16 mouse cellular contexts compared by ENCODE assay signal in the genomic region with DNA sequence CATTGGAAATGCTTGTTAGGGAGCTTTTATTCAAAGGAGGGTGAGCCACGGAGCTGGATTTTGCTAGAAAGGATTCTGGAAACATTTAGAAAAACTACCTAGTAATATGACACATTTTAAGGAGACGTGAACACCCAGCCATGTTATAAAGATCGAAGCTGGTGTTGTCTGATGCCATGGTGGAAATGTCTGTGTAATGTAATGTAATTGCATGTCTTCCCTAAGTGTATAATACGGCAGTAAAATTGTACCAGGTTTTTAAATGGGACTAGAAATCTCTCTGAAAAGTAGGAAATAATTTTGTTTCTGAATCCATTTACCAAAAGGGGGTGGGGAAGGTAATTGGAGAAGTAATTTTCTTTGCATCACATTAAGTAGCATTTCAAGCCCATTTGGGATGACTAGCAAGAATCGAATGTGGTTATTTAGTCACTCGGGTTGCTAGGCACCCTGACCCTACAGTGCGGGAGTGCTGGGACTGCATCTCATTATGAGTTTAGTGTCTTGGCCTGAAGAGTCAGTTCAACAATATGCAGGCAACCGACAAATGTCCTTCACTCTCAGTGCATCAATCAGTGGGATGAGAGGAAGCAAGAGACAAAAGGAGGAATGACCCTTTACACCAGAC. TPM values are rescaled to one million over a fixed set of nuclear protein-coding genes. Genes with fewer than 3 reads are reported as not detected.
DNase-seq lines count a peak whose midpoint lies in the region; ATAC-seq and TF ChIP-seq lines count a peak whose summit lies in the region.
"Had no signal": no experiment of that assay in that cellular context is flagged by ENCODE, and none has a peak within 500 bp of the region (broad histone marks: within the 10 kb centered on the region; RNA-seq: fewer than 3 reads in every experiment).

No protein-coding gene starts in this region.

- H3K36me3 ChIP-seq in midbrain, embryonic 10.5 days: peaks cover 10% of the 10 kb centered on the region; the same call in 1 of the 2 replicates
- peaks cover 18% of the 10 kb centered on the region for H3K36me3 ChIP-seq in midbrain, postnatal 0 days (ENCODE audit: insufficient read depth, low read length)
- H3K36me3 ChIP-seq: heart, embryonic 12.5 days had no signal

- no peak overlapping the region for H3K4me3 ChIP-seq in midbrain, embryonic 10.5 days
- H3K4me3 ChIP-seq in midbrain, postnatal 0 days (ENCODE audit: low read depth, low read length): no peak overlapping the region
- H3K4me3 ChIP-seq: heart, embryonic 12.5 days had no signal

- H3K4me2 ChIP-seq in midbrain, postnatal 0 days (ENCODE audit: low read depth, low read length, poor library complexity, severe bottlenecking): no peak overlapping the region
- H3K4me2 ChIP-seq: heart, embryonic 12.5 days had no signal

- TF ChIP-seq CTCF in midbrain, postnatal 0 days (IDR thresholded peaks at IDR 0.05): no peak

- H3K27ac ChIP-seq in midbrain, embryonic 10.5 days (replicated peaks): peak overlapping the region; percentile 55
- H3K27ac ChIP-seq in midbrain, postnatal 0 days (ENCODE audit: low read depth, low read length): no peak overlapping the region
- H3K27ac ChIP-seq: liver, embryonic 14.5 days had no signal

- WGBS in midbrain, embryonic 10.5 days: 68% methylated on average over 8 of the region's 8 CpGs
- 49% methylated on average over 8 of the region's 8 CpGs for WGBS in midbrain, postnatal 0 days

- no peak overlapping the region for H3K9ac ChIP-seq in midbrain, postnatal 0 days (replicated peaks; ENCODE audit: low read length, poor library complexity, severe bottlenecking)
- H3K9ac ChIP-seq: heart, embryonic 12.5 days; liver, embryonic 14.5 days had no signal

- peaks cover 23% of the 10 kb centered on the region for H3K4me1 ChIP-seq in midbrain, embryonic 10.5 days
- no peaks in the 10 kb centered on the region for H3K4me1 ChIP-seq in midbrain, postnatal 0 days (ENCODE audit: insufficient read depth, low read length)
- H3K4me1 ChIP-seq: heart, embryonic 12.5 days had no signal

- peak; percentile 43 for DNase-seq in midbrain, embryonic 10.5 days (ENCODE audit: low spot score)
- no peak for DNase-seq in midbrain, postnatal 0 days (ENCODE audit: low spot score)
- DNase-seq in embryo, embryonic 10.5 days (ENCODE audit: low spot score): peak; percentile 48
- DNase-seq in kidney, adult 8-10 months: no peak
- no peak for DNase-seq in heart, adult 18-20 months
- no peak for DNase-seq in ovary, postnatal 36 days (ENCODE audit: low spot score)
- DNase-seq: cerebellum, adult 9-11 months; gastrocnemius, postnatal 25 days; heart, postnatal 4 days; kidney, adult 18-20 months; lung, postnatal 10 days; thymus, postnatal 4 days had no signal

- ATAC-seq in midbrain, postnatal 0 days (ENCODE audit: low FRiP score): no peak
- ATAC-seq in megakaryocyte progenitor cell, adult 5-6 weeks (replicated peaks; ENCODE audit: poor library complexity): peak; percentile 61
- ATAC-seq: CD4-positive, CD25-positive, alpha-beta regulatory T cell, adult 4 months had no signal

- no peaks in the 10 kb centered on the region for H3K27me3 ChIP-seq in midbrain, embryonic 10.5 days (ENCODE audit: low read depth, poor library complexity, severe bottlenecking)
- H3K27me3 ChIP-seq in midbrain, postnatal 0 days (ENCODE audit: insufficient read depth, low read length): no peaks in the 10 kb centered on the region
- H3K27me3 ChIP-seq: heart, embryonic 12.5 days had no signal

- H3K9me3 ChIP-seq in midbrain, embryonic 10.5 days (replicated peaks): no peaks in the 10 kb centered on the region
- no peaks in the 10 kb centered on the region for H3K9me3 ChIP-seq in midbrain, postnatal 0 days (ENCODE audit: low read length)

RNA-seq across cellular contexts. Expression of a gene that starts 24.6 kb away (rescaled TPM):
- polyA plus RNA-seq in midbrain, embryonic 10.5 days (2016; fragmentation: Nextera tagmentation; extraction: Ambion mirVana): 2.6 and 7.6 TPM in 2 replicates
- total RNA-seq in midbrain, postnatal 0 days (2014; rRNA removed): 19.7 and 21.9 TPM in 2 replicates
- polyA plus RNA-seq in midbrain, postnatal 0 days (2015; fragmentation: Nextera tagmentation; extraction: Ambion mirVana): 16.3 and 17.5 TPM in 2 replicates
- total RNA-seq in megakaryocyte progenitor cell, adult 5-6 weeks (2015): not detected in 2 replicates
- total RNA-seq in megakaryocyte progenitor cell, adult 5-6 weeks (2017): not detected in 2 replicates
- under 1 TPM; 0.35 to 0.36 TPM for total RNA-seq in heart, adult 18-20 months (2021)
- polyA plus RNA-seq: CD4-positive, CD25-positive, alpha-beta regulatory T cell, adult 4 months; liver, embryonic 14.5 days had no signal

Comparison
In these comparisons a context has a peak if more than half of its experiments do, and no peak if none do; other contexts are left out.
1. DNase-seq: peak in midbrain, embryonic 10.5 days (single experiment) and embryo, embryonic 10.5 days (single experiment); none in midbrain, postnatal 0 days (single experiment), kidney, adult 8-10 months (0 of 2), heart, adult 18-20 months (0 of 2) and ovary, postnatal 36 days (single experiment).
2. RNA of a gene that starts 24.6 kb away (total RNA-seq): 19.7 to 21.9 TPM in midbrain, postnatal 0 days; 0.35 to 0.36 TPM in heart, adult 18-20 months and not detected in megakaryocyte progenitor cell, adult 5-6 weeks; every median in the first group is over 10 times any median in the second.